In genomic region chr4:35201700-35202099, GRCm38 (mm10) we compare ENCODE assay signal across 19 mouse cellular contexts. TPM values are rescaled to one million over a fixed set of nuclear protein-coding genes. Genes with fewer than 3 reads are reported as not detected.
"Had no signal": no experiment of that assay in that cellular context is flagged by ENCODE, and none has a peak within 500 bp of the region (broad histone marks: within the 10 kb centered on the region; RNA-seq: fewer than 3 reads in every experiment).

No protein-coding gene starts in this region.

- H3K9me3 ChIP-seq: intestine, embryonic 15.5 days; limb, embryonic 12.5 days; lung, embryonic 15.5 days; neural tube, embryonic 13.5 days; stomach, embryonic 15.5 days had no signal

- H3K4me1 ChIP-seq: intestine, embryonic 15.5 days; limb, embryonic 12.5 days; lung, embryonic 15.5 days; neural tube, embryonic 13.5 days; stomach, embryonic 15.5 days had no signal

- H3K4me3 ChIP-seq: intestine, embryonic 15.5 days; limb, embryonic 12.5 days; lung, embryonic 15.5 days; neural tube, embryonic 13.5 days; stomach, embryonic 15.5 days had no signal

- ATAC-seq: intestine, embryonic 15.5 days had no signal

- H3K9ac ChIP-seq: intestine, embryonic 15.5 days; limb, embryonic 12.5 days; lung, embryonic 15.5 days; neural tube, embryonic 13.5 days; stomach, embryonic 15.5 days had no signal

- DNase-seq: kidney, adult 18-20 months; kidney, postnatal 10 days; lung, postnatal 14 days; midbrain, embryonic 14.5 days; right cerebral cortex, postnatal 14 days; thymus, adult 2 months; thymus, postnatal 25 days had no signal

- H3K27me3 ChIP-seq: intestine, embryonic 15.5 days; limb, embryonic 12.5 days; lung, embryonic 15.5 days; neural tube, embryonic 13.5 days; stomach, embryonic 15.5 days had no signal

- H3K4me2 ChIP-seq: intestine, embryonic 15.5 days; limb, embryonic 12.5 days; lung, embryonic 15.5 days; neural tube, embryonic 13.5 days; stomach, embryonic 15.5 days had no signal

- H3K36me3 ChIP-seq: intestine, embryonic 15.5 days had no signal

- H3K27ac ChIP-seq: intestine, embryonic 15.5 days; limb, embryonic 12.5 days; lung, embryonic 15.5 days; macrophage; neural tube, embryonic 13.5 days; stomach, embryonic 15.5 days had no signal

RNA-seq across cellular contexts. Expression of gene Ifnk, which starts 49.8 kb away (rescaled TPM):
- total RNA-seq: layer of hippocampus, postnatal 25 days; left cerebral cortex, postnatal 36 days; liver, adult 2 months had no signal
- polyA plus RNA-seq: large intestine, adult 2 months; liver, adult 2 months; macrophage; midbrain, embryonic 14.5 days; neural tube, embryonic 13.5 days; spleen, adult 2 months; testis, adult 2 months; thymus, adult 2 months had no signal
